Mouse (Mus musculus) lung, postnatal 0 days (tissue): ENCODE data around the gene Irf9. TPM values are rescaled to one million over a fixed set of nuclear protein-coding genes. Genes with fewer than 3 reads are reported as not detected.
A peak's percentile ranks its signal among the peaks of the same experiment; 100 is the strongest.

ENCODE experiments used
- ATAC-seq: fragments of 200-750 bp; cut with Nextera tagmentation; 2 replicates; pipeline ENCODE4 v1.8.0; 2017; ENCODE audit warnings: moderate library complexity
- DNase-seq: peaks from one replicate; pipeline ENCODE4 v3.0.0-alpha.2; 2016; ENCODE audit warnings: low spot score
- H3K27ac ChIP-seq: fragments of 300-500 bp; sonication (generic); 2 replicates; pipeline ENCODE4 v1.5.1; 2014; ENCODE audit warnings: antibody characterized with exemption, mild to moderate bottlenecking, low read length, mixed read lengths
- H3K27me3 ChIP-seq: fragments of 300-500 bp; sonication (generic); replicated peaks from 2 replicates; pipeline ENCODE4 v1.6.1; 2014; ENCODE audit warnings: low read length, mixed read lengths; ENCODE audit not compliant: insufficient read depth
- H3K36me3 ChIP-seq: fragments of 300-500 bp; sonication (generic); 2 replicates; pipeline ENCODE4 v1.6.1; 2014; ENCODE audit warnings: low read length, mixed read lengths; ENCODE audit not compliant: insufficient read depth
- H3K4me1 ChIP-seq: fragments of 300-500 bp; sonication (generic); 2 replicates; pipeline ENCODE4 v1.6.1; 2014; ENCODE audit warnings: antibody characterized with exemption, low read depth, low read length, mixed read lengths; ENCODE audit not compliant: insufficient read depth
- H3K4me2 ChIP-seq: fragments of 300-500 bp; sonication (generic); replicated peaks from 2 replicates; pipeline ENCODE4 v1.6.1; 2014; ENCODE audit warnings: low read depth, mild to moderate bottlenecking, low read length, moderate library complexity, mixed read lengths
- H3K4me3 ChIP-seq: fragments of 300-500 bp; sonication (generic); 2 replicates; pipeline ENCODE4 v1.5.1; 2014; ENCODE audit warnings: low read depth, low read length
- H3K9ac ChIP-seq: fragments of 300-500 bp; sonication (generic); replicated peaks from 2 replicates; pipeline ENCODE4 v1.6.1; 2014; ENCODE audit warnings: low read depth, mild to moderate bottlenecking
- H3K9me3 ChIP-seq: fragments of 300-500 bp; sonication (generic); 2 replicates; pipeline ENCODE4 v1.6.1; 2016; ENCODE audit warnings: low read length, mixed read lengths
- CTCF ChIP-seq: IDR thresholded peaks from 2 replicates; pipeline ENCODE4 v1.5.1; 2016; ENCODE audit warnings: antibody characterized with exemption, mild to moderate bottlenecking
- EP300 ChIP-seq: IDR thresholded peaks from 2 replicates; pipeline ENCODE4 v1.6.1; 2016; ENCODE audit warnings: antibody characterized with exemption, mild to moderate bottlenecking, control low read depth
- WGBS: fragments of 180-500 bp; shearing (Covaris S2); extraction: QIAGEN DNeasy Blood & Tissue Kit; methylation state at CpG from one replicate; pipeline ENCODE4 v1.1.7; 2014; 5-methylcytosine and 5-hydroxymethylcytosine counted together
- polyA plus RNA-seq: library from polyadenylated mRNA; unstranded; fragments of >200 nt; fragmentation: Nextera tagmentation; extraction: Ambion mirVana; gene quantifications from 2 replicates; pipeline ENCODE4 v1.2.1, GENCODE M21; 2015

The Irf9 gene
- polyA plus RNA-seq, 1 experiment from 2014 or later = 29.5 TPM

- peak overlapping the region; percentile 39; the same call in 1 of the 2 replicates for H3K27ac ChIP-seq
- TF ChIP-seq EP300 (no peak), CTCF (no peak)
- peaks cover 3% of the 10 kb centered on the region; the same call in 1 of the 2 replicates for H3K4me1 ChIP-seq
- H3K36me3 ChIP-seq = peaks cover 29% of the 10 kb centered on the region; the same call in 1 of the 2 replicates
- H3K4me3 ChIP-seq = peak overlapping the region; percentile 54
- H3K9ac ChIP-seq = peak overlapping the region; percentile 50
- H3K9me3 ChIP-seq = no peaks in the 10 kb centered on the region
- WGBS = 5% methylated on average over 23 of the region's 23 CpGs
- no peaks in the 10 kb centered on the region for H3K27me3 ChIP-seq
- ATAC-seq = peak; percentile 51; the same call in 1 of the 2 replicates
- no peak for DNase-seq
- peak overlapping the region; percentile 92 for H3K4me2 ChIP-seq
These were observed 31.6 kb downstream of the Irf9 start for GRCm38 (mm10) chr14:55634874-55635522.

- H3K4me2 ChIP-seq = peak within 1 kb of the TSS; percentile 92
- 2% methylated on average over 33 of the region's 33 CpGs for WGBS
These were observed 32.2 kb downstream of the Irf9 start, which contains the start of gene Ipo4 for GRCm38 (mm10) chr14:55635523-55636007. TSS of gene Ipo4 (minus strand) at chr14:55635957.

DNA sequence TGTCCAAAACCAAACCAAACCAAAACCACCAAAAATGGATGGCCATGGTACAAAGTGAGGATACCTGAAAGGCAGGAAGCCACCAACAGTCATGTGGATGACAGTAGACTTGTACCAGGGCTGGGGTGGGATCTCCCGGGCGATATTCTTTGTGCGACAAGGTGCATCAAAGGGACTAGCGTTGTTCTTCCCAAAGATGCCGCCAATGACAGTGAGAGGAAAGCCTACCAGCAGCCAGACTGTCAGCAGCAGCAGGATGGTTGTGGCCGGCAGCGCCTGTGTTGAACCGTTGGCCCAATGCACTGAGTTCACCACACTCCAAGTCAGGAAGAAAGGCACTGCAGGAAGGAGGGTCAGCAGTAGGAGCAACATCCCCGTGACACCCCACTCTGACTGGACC, 34.4 kb downstream of the Irf9 start, which contains the start of gene Gm49378:
Gm49378 (minus strand) TSS at position 101 of the 400 bp plus-strand sequence.
- H3K4me3 ChIP-seq = no peak within 1 kb of the TSS
- ATAC-seq = no peak
- peaks cover 30% of the 10 kb centered on the region; the same call in 1 of the 2 replicates for H3K36me3 ChIP-seq
- H3K27me3 ChIP-seq = no peaks in the 10 kb centered on the region
- DNase-seq = no peak
- WGBS = 89% methylated on average over 9 of the region's 9 CpGs
- H3K27ac ChIP-seq = no peak within 1 kb of the TSS
- H3K4me1 ChIP-seq = peaks cover 3% of the 10 kb centered on the region; the same call in 1 of the 2 replicates
- no peak within 1 kb of the TSS for H3K4me2 ChIP-seq
- H3K9me3 ChIP-seq = no peaks in the 10 kb centered on the region
- no peak for TF ChIP-seq CTCF
- TF ChIP-seq EP300 = no peak
- H3K9ac ChIP-seq = no peak within 1 kb of the TSS

More at GRCm38 (mm10) chr14:55635523-55636007, 32.2 kb downstream of the Irf9 start, which contains the start of gene Ipo4:
- peaks cover 3% of the 10 kb centered on the region; the same call in 1 of the 2 replicates for H3K4me1 ChIP-seq
- H3K4me3 ChIP-seq = peak within 1 kb of the TSS; percentile 54
- TF ChIP-seq CTCF (no peak), EP300 (no peak)
- peaks cover 35% of the 10 kb centered on the region; the same call in 1 of the 2 replicates for H3K36me3 ChIP-seq
- peak within 1 kb of the TSS; percentile 50 for H3K9ac ChIP-seq
- peak; percentile 98 for ATAC-seq
- H3K27me3 ChIP-seq = no peaks in the 10 kb centered on the region
- DNase-seq = peak; percentile 97
- H3K9me3 ChIP-seq = no peaks in the 10 kb centered on the region
- peak within 1 kb of the TSS; percentile 39; the same call in 1 of the 2 replicates for H3K27ac ChIP-seq

DNA sequence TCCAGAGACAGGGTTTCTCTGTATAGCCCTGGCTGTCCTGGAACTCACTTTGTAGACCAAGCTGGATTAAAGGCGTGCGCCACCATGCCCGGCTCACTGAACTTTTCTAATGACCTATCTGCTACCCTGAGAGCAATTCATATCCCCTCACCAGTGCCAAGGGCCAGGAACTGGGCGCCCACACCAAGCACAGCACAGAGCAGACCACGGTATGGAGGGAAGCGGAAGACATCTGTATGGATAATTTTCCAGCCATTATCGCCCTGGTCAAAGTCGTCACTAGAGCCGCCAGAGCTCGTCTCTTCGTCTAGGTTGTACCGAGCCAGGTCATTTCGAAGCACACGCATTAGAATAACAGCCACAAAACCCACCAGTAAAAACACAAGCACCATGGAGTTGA, 37.4 kb downstream of the Irf9 start:
- H3K4me2 ChIP-seq = no peak overlapping the region
- H3K4me3 ChIP-seq = no peak overlapping the region
- H3K9me3 ChIP-seq = no peaks in the 10 kb centered on the region
- TF ChIP-seq EP300 = no peak
- no peak overlapping the region for H3K27ac ChIP-seq
- H3K27me3 ChIP-seq = no peaks in the 10 kb centered on the region
- no peak for DNase-seq
- 95% methylated on average over 14 of the region's 14 CpGs for WGBS
- peaks cover 26% of the 10 kb centered on the region; the same call in 1 of the 2 replicates for H3K36me3 ChIP-seq
- H3K4me1 ChIP-seq = peaks cover 5% of the 10 kb centered on the region; the same call in 1 of the 2 replicates
- H3K9ac ChIP-seq = no peak overlapping the region
- no peak for ATAC-seq

DNA sequence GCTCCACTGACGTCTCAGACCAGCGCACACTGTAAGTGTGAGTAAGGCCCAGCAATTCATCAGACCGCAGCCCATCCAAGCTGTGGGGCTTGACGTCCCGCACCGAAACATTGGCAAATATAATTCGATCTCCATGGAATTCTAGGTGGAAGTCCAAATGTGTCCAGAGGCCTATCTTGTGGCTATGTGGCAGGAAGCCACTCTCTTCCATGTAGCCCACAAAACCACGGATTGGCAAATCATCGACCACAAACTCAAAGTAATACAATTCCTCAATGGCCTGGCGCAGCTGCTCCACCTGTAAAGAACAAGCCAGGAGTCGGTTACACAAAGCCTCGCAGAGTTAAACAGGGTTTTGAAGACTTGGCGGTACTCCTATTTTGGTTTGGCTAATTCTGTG, 37.9 kb downstream of the Irf9 start:
- H3K4me2 ChIP-seq = no peak overlapping the region
- TF ChIP-seq CTCF (no peak), EP300 (no peak)
- no peak overlapping the region for H3K4me3 ChIP-seq
- 92% methylated on average over 13 of the region's 13 CpGs for WGBS
- no peaks in the 10 kb centered on the region for H3K9me3 ChIP-seq
- ATAC-seq (no peak), DNase-seq (no peak)
- no peak overlapping the region for H3K9ac ChIP-seq
- no peaks in the 10 kb centered on the region for H3K27me3 ChIP-seq
- H3K4me1 ChIP-seq = peaks cover 5% of the 10 kb centered on the region; the same call in 1 of the 2 replicates
- no peak overlapping the region for H3K27ac ChIP-seq
- peaks cover 26% of the 10 kb centered on the region; the same call in 1 of the 2 replicates for H3K36me3 ChIP-seq

DNA sequence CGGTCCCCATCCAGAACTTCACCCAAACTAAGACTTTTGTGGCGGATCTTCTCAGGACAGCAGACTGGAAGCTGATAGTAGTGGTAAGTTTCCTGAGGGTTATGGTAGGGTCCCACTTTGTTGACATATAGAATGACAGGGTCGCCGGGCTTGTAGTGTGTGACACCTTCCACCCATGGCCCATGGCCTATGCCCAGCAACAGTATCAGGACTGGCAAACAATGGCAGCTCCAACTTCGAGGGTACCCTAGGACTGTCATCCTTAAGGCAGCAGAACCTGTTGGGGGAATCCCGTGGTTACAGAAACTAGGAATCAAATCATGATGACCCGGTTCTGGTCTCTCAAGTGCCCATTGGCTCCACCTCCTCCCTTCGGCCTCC, 39.3 kb downstream of the Irf9 start:
- Histone ChIP-seq H3K4me3 (peak overlapping the region; percentile 94), H3K36me3 (peaks cover 26% of the 10 kb centered on the region; the same call in 1 of the 2 replicates), H3K9ac (peak overlapping the region; percentile 90), H3K27ac (peak overlapping the region; percentile 94), H3K4me1 (peaks cover 5% of the 10 kb centered on the region; the same call in 1 of the 2 replicates), H3K9me3 (no peaks in the 10 kb centered on the region), H3K4me2 (peak overlapping the region; percentile 68), H3K27me3 (no peaks in the 10 kb centered on the region)
- DNase-seq = no peak
- TF ChIP-seq CTCF (no peak), EP300 (no peak)
- no peak for ATAC-seq
- 13% methylated on average over 8 of the region's 8 CpGs for WGBS
